Mouse (Mus musculus) ovary, adult 18-20 months (tissue): ENCODE measurements at regions not wholly inside any gene's neighbourhood (a gene's known extent, or its start where the extent isn't known, plus 50 kb on each side); places are given as distances from the start of the nearest gene placed in this dataset.
A peak's percentile ranks its signal among the peaks of the same experiment; 100 is the strongest.
"Not testable (repeated sequence)": the region's sequence is repeated elsewhere in the genome, so short reads cannot be mapped to it uniquely, and the experiment has no call there.

Experiments
- DNase-seq: peaks from one replicate; pipeline ENCODE4 v3.0.0; 2022; ENCODE audit warnings: low spot score, mixed read lengths

DNA sequence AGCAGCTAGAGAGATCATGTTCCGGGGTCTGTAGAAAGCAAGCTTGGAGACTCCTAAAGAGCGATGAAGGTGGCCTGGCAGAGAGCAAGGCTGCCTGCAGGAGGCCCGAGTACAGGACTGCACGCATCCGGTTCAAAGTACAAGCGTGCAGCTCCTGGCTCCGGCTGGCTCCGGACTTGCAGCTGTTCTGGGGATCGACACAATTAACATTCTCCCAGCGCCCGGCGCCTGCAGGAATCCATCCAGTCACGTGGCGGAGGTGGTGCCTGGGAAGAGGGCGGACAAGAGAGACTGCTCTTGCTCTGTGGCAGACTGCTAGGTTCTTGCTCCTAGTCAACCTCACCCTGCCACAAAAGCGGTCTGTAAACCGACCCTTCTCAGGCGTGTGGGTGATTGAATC, 86.9 kb downstream of the Bdh1 start:
- peak; percentile 72 for DNase-seq

DNA sequence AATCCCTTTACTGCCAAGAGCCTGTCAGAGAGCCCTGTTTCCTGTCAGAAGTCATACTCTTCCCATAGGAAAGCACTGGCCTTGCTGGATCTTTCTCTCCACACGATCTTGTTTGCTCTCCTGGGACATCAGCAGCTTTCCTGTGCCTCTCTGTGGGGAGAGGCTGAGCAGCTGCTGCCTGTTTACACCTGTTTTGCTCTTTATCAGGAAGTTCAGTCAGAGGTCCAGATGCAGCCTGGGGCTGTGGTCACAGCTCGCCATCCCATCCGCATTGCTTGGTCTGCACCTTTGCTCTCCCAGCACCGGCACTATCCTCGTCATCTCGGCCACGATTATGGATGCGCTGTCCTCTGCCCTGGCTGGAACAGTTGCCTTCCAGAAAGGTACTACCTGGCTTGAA, 88.0 kb downstream of the Bdh1 start:
- no peak for DNase-seq

DNA sequence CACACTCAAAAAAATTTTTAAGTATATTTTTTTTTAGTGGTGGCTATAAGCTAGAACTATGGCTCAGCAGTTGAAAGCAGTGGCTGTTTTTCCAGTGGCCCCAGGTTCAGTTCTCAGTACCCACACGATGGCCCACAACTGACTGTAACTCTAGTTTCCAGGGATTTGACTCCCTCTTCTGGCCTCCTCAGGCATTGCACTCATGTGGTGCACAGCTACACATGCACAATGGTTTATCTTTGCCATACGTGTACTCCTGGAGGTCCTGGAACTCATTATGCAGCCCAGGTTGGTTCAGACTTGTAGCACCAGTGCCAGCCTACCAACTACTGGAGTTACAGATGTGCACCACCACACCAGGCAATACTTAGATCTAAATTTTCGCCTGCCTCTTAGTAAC, 96.7 kb downstream of the Bdh1 start:
- DNase-seq: no peak

DNA sequence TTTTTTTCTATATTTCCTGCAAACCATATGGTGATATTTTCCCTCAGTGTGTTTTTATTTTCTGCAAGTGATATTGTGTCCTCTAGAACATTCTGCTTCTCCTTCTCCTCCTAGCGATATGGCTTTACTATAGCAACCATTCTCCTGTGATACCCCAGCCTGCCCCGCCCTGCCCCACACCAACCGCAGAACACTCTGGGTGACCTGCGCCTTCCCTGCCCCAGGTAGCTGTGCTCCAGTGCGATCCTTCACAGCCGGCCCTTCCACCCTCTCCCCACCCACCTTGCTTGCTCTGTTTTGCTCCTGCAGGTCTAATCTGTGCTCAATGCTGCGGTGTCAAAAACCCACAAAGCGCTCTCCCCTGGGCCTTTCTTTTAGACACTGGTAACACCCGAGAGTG, 98.0 kb downstream of the Bdh1 start:
- no peak for DNase-seq

DNA sequence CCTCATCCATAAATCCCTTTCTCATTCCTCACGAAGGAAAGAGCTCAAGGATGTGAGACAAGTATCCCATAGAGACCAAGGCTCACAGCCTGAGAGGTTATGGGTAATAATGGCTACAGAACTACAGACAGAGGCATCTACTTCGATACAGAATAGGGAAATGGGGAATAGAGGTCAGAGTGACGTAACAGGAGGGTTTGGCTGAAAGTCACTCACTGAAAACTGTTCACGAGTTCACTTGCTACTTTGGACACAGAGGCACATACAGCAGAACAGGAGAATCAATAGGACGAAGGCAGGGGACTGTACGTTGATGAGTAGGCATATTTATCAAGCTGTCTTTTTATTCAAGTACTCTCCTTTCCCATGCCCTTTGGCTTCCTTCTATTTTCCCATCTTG, 99.7 kb downstream of the Bdh1 start:
- DNase-seq: no peak

DNA sequence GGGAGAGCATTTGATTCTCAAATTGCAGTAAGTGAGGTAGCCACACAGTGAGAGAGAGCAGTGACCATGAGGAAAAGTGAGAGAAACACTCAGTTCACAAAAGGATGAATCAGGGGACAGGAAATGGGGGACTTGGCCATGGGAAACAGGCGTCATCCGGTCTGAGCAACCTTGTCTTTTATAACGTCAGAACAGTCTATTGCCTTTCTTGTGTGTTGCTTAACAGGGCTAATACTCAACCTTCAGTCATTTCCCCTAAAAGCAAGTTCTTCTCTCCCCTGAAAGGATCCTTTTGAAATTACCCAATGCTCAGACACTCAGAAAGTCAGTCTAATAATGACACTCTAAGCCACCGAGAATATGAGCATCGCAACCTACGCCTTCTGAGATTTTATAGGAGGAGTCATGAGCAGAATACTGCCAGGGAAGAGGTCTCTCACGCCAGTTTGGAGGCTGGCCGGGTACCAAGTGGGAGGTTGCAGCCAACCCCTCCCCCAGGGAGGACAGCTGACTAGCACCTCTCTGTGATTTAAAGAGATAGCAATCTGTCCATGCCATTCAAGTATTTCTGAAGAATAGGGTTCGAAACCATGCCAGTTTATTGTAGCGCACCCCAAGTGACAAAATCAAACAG, 104.7 kb downstream of the Bdh1 start:
- no peak for DNase-seq

DNA sequence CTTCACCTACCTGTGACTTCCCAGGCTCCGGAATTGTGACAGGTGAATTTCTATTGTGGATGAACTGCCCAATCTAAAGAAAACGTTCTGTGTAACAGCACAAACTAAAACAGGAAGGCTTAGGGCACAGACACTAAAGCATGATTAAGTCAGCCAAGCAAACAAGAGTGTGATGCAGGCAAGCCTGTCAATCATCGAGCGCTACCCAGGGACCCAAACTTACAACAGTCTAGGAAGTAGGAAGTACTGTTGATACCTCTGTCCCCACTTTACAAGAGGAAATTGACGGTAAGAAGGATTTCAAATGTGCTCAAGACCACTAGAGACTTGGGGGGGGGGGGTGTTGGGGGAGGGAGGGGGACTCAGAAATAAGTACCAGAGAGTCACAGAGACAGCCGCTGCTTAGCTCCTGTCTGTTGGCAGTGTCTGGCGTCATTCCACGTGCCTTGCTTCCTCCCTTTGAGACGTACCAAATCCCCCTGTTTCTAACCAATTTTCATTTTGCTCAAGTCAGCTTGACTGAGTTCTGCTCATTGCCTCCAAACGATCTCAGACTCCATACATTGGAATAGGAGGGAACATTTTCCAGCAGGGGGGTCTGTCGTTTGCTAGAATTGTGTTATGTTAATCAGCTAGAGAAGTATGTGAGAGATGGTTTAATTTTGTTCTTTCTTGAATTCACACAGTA, 106.7 kb downstream of the Bdh1 start:
- no peak for DNase-seq

DNA sequence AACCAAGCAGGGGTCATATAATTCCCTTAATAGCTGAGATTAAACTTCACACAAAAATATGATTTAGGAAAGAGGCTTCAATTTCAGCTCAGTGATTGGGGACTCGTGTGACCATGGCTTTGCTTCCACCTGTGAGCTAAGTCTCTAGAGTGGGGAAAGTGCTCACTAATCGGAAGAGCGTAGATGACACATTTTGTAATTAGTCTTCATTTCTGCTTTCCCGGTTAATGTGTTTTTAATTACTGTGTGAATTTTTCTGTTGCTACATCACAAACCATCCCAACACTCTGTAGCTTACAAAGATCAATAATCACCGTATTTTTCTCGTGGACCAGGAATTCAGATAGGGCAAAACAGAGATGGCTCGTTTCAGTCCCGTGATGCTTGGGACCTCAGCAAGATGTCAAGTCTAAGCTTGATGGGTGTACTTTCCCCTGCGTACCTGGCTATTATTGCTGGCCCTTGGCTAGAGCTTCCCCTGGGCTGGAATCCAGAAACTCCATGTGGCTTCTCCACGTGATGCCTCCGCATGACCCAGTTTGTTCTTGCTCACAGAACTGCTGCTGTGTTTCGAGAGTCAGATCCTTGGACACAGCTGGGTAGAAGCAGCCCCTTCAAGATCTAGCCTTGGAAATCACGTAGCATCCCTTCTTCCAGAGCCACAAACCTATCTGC, 107.3 kb downstream of the Bdh1 start:
- no peak for DNase-seq

DNA sequence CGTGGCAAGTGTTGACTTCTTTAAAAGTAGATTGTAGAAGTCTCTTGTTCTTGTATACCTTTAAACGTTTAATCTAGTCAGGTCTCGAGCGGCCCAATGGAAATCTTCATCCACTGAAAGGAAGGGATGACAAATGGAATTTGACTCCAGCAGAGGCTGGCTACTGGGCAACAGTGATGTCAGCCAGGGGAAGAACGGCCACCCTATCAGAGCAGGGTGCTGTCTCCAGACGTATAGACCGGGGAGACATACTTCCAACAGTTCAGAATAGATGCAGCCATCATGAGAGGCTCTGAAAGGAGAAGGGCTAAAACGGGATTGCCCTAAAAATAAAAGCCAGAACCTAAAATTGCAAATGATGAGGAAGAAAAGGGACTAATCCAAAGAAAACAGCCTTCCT, 108.0 kb downstream of the Bdh1 start:
- no peak for DNase-seq

DNA sequence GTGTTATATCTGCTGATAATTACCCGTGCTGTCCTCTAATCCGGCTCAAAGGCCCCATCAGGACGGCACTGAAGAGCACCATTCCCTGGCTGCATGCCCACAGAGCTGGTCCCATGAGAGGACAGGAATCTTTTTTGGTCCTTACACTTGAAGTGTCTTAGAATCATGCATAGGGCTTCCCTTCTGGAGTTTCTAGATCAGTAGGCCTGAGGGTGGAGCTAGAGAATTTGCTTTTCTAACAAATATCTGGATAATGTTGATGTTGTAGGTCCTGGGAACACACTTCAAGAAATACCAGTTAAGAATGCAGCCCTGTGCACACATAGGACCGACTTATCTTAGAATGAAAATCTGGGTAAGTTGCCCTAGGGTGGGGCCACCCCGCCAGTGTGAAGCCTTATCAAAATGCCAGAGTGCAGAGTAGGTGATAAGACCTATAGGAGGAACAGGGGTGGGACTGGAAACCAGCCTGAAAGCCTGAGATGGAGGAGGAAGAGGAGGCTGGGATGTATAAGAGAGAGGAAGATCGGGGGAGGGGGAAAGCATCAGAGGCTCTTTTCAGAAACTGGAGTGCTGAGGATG, 111.2 kb downstream of the Bdh1 start:
- no peak for DNase-seq

DNA sequence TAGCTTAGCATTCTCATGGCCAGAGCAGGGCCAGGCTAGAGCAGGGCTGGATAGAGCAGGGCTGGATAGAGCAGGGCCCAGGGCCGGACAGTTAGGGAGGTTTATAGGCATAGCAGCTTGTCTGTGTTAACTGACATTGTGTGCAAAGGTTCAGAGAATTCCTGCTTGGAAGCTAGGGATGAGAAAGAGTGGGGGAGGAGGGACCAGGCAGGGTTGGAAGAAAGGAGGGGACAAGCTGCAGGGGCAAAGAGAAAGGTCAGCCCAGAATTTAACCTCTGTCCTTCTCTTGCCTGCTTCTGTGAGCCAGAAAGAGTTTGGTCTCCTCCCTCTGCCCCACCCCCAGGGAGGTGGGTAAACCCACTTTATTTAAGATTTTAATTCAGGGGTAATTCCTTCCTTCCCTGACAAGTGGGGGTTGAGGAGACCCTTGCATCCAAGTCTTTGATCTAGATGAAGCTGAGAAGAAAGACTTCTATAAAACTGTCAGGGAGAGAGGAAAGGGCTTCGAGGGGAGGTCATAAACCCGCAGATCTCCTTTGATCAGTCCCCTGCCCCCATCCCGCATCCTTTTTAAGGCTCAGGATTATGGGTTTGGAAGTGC, 112.9 kb downstream of the Bdh1 start:
- DNase-seq: no peak

DNA sequence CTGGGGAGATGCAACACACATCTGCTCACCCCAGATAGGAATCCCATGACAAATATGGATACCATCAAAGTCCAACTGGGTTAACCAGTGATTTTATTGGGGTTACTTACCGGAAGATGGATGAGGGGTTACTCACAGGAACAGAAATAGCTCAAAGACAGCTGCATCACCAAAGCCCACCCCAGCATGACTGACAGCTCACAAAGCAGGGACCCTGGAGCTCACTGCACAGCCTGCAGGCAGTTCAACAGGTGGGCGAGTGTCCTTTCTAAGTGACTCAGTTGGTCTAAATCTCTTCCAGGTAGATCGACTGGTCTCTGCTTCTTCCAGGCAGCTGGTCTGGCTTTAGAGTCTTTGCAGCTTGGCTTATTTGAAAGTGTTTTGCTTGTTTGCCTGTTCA, 114.2 kb downstream of the Bdh1 start:
- DNase-seq: no peak

DNA sequence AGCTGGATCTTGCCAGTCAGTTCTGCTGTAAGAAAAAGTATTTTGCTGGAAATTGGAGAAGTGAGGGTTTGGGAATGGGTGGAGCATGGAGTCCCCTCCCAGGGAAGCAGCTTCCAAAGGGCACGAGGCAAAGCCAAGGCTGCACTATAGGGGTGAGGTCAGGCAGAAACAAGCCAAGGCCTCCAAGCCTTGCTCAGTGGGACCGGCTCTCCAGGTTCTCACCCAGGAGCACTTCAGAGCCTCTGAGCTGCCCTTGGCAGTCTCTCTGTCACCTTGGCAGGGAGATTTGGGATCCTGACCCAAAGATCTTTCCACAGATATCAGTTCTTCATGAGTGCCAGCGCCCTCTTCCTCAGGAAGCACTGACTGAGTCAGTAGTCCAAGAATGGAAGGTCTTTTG, 116.5 kb downstream of the Bdh1 start:
- DNase-seq: no peak

DNA sequence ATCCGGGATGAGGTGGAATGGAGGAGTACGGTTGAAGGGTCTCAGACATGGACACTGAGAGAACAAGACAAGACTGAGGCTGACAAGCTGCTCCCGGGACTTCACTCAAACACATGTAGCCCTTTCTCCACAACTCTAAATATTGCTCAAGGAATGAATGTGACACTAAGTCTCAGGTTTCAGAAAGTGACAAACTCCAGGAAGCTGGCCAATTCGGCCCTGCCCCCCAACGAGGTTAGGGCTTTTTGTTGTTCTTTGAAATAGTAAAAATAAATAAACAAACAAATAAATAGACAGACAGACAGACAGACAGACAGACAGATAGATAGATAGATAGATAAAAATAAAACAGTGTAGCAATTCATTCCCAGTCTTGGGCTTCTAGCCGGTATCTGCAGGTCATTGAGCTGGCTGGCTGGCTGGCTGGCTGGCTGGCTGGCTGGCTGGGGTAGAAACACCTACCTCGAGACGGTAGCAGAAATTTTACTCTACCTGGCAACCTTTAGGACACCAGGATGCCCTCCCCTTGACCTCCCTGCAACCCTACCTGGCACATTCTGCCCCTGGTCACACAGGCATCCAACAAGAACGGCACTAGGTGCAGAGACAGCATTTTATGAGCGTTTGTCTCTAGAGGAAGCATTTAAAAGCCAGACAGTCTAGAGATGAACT, 119.6 kb upstream of the Dlg1 start:
- no peak for DNase-seq

DNA sequence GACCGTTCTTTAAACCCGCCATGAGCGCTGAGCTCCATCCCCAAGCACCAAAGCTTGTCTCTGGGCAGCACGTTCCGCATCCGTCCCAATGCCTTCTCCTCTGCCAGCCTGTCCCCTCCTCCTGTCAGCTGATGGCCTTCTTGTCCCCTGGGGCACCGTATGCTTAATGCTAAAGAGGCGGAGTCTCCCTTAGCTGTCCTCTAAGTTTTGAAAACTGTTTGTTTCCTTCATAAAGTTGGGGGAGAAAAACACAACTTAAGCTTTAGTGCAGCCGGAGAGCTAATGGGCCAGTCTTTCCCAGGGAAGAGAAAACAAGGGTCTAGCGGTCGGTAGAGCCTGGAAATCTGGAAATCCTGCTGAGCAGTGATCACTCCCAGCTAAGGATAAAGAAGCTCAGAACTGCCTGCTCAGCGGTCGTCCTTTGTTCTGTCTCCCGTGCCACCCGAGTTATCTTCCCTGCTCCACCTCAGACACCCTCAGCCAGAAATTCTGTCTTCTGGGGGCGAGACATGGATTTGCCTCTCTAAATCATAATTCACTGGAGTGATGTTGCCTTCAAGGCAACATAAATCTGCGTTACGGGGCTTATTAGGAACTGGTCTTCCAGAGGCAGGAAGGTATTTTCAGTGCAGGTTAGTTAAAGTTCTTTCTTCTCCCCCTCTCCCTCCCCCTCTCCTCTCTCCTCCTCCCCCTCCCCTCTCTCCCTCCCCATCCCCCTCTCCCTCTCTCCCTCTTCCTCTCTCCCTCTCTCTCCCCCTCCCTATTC, 117.0 kb upstream of the Dlg1 start:
- DNase-seq: no peak

DNA sequence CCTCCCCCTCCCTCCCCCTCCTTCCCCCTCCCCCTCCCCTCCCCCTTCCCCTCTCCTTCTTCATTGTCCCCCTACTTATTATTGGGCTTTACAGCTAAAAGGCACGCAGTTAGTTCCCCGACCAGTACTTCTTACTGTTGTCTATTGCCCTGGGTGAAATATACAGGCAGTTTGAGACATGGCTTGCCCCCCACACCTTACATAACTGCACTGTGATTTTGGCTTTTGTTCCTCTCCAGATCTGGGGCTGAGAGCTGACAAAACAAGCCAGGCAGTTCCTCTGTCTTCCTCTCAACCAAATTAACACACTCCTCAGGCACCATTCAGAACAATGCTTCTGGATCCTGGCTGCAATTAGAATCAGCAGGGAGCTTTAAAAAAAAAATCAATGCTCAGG, 116.4 kb upstream of the Dlg1 start:
- DNase-seq: no peak

DNA sequence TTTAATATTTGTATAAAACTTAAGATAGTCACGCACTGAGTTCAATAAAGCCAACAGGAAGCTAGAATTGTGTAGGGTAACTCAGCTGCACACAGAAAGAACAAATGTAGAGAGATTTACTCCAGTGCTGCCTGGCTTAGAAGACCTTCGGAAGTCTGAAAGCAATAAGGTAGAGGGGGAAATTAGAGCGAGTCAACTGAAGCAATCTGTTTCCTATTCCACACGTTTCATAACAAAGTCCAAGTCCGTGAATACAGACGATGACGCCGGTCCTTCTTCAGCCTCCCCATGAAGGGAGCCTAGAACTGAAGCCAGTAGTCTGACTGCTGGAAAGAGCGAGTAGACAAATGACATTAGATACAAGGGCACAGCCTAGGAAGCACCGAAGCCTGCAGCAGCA, 115.9 kb upstream of the Dlg1 start:
- no peak for DNase-seq

DNA sequence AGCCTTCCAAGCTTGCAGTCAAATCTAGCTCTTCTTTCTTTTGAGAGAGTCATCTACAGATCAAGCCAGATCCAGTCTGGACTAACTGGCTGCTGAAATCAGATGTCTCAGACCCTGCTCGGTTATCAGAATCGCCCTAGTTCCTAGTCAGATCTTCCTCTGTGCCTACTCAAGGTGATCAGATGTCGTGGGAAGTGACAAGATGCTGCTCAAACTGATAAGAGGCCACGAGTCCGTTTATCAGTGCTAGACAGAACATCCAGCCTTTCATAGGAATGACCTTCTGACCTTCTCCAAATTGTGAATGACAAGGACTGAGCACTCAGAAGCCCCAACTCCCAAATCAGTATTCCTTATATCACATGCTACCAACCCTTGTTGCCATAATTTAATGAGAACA, 113.3 kb upstream of the Dlg1 start:
- DNase-seq: no peak

DNA sequence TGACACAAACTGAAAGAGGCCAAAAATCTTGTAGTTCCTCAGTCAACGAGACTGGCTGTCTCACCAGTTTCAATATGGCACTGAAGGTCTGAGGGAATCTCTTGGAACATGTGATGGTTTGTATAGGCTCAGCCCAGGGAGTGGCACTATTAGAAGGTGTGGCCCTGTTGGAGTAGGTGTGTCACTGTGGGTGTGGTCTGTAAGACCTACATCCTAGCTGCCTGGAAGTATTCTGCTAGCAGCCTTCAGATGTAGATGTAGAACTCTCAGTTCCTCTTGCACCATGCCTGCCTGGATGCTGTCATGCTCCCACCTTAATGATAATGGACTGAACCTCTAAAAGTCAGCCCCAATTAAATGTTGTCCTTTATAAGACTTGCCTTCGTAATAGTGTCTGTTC, 112.7 kb upstream of the Dlg1 start:
- DNase-seq: not testable (repeated sequence)

DNA sequence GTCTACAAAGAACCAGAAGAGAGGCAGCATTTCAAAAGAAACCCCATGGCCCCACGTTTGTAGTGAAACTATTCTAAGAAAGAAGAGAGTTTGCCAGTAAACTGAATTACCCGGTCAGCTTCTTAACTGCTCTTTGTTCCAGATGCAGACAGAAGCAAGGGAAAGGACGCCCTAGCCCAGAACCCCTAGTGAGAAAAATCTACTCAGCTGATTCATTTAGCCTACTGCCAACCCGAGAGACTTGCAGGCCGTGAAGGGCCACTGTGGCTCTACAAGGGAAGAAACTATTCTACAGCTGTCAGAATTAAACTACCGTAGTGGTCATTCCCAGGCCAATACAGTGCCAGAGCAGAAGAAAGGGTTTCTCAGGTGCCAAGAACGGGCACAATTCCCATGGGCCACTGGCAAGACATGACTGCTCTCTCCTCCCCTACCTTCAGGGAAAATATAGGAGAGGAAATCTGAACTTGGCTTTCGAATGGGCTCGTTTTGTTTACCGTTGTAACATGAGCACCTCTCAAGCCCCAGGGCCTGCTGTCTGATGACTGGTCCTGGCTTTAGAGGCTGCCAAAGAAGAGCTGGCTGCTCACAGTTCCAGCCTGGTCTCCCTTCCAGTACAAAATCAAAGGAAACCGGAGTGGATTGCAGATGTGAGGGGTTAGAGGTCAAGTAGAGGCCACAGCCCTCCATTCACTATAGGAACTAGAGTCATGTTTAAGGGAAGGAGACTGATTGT, 111.7 kb upstream of the Dlg1 start:
- no peak for DNase-seq
